Mouse (Mus musculus) erythroblast, embryonic 14.5 days (primary cell): ENCODE results near the gene Fgf9.

Experiments
- GATA1 ChIP-seq: IDR thresholded peaks from 2 replicates; pipeline ENCODE4 v1.6.1; 2012; ENCODE audit warnings: low read length, inconsistent platforms, mixed read lengths
- TAL1 ChIP-seq: IDR thresholded peaks from 3 replicates; pipeline ENCODE4 v1.6.1; 2012; ENCODE audit warnings: low read length, inconsistent platforms, mixed read lengths

DNA sequence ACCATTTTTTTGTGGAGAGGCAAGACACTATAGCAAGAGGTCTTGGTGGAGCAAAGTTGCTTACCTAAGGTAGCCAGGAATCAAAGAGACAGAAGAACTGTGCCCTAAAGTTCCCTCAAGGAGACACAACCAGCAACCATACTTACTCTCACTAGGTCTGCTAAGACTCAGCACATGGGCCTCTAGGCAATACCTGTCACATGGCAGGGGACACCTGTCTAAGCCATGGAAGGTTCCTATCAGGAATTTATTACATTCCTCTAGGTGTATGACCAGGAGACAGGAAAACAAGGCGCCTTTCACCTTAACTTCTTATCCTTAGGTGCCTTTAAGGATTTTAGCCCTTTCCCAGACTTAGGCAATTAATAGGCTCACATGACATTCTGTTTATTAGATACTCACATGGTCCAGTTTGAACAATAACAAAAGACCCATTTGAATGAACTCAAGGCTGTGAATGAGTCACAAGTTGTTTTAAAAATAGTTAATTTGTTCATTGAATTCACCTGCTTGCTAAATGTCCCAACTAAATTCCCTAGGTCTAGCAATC, 69.2 kb downstream of the Fgf9 start:
- TF ChIP-seq TAL1: no peak
- no peak for TF ChIP-seq GATA1
